Mouse (Mus musculus): ENCODE measurements around the gene Crnkl1.
"Not testable (repeated sequence)": the region's sequence is repeated elsewhere in the genome, so short reads cannot be mapped to it uniquely, and the experiment has no call there.

The Crnkl1 gene

GRCm38 (mm10) chr2:145905884-145906283 is 28.9 kb downstream of the Crnkl1 start:
- DNase-seq, result not testable (repeated sequence)

DNA sequence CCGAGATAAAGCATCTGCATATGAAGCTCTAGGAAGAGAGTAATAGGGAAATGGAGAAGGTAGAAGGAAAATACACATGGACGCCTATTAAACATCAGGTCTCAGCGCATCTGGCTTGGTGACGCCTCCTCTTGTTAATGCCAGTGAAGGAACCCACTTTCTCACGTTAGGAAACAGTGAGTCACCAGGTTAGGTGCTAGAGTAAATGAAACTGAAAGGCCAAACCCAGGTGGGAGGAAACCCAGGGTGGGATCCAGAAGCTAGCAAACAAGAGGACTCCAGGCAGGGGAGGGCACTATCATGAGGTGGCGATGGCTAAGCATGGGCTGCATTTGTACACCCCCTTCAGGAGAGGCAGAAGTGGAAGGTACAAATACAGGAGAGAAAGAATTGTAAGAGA is 29.7 kb downstream of the Crnkl1 start:
- DNase-seq, result no peak

DNA sequence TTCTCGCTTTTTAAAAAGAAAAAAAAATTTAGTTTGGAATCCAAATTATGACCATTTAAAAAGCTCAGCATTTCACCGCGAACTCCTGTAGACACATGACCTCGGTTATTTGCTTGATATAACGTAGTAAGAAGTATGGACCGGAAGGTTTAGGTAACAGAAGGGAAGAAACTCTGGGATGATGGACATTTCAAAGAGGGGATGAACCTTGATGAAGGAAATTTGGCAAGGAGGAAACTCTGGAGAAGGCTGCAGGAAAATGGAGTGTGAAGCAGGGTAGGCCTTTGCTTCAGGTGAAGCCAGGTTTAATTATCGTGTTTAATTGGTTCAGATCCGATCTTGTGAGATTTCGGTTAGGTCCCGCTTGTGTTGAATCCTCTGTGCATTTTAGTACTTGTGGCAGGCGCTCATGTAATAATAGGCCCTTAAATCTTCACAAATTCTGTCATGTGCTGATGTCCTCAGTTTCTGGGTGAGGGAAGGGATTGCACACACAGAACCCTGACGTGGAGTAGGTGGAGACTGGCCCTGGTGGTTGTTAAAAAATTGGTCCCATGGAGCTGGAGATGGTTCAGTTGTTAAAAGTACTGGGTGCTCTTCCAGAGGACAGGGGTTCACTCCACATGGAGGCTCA is 30.7 kb downstream of the Crnkl1 start:
- no peak for DNase-seq

GRCm38 (mm10) chr2:145903061-145903901 is 31.5 kb downstream of the Crnkl1 start:
- peak; percentile 93 for DNase-seq

GRCm38 (mm10) chr2:145901861-145902260 is 33.0 kb downstream of the Crnkl1 start, which contains the start of gene Naa20:
Gene Naa20, plus strand, starts transcription at chr2:145902099.
- DNase-seq, result no peak

- not testable (repeated sequence) for DNase-seq
These were observed 34.5 kb downstream of the Crnkl1 start for GRCm38 (mm10) chr2:145900318-145900717.

DNA sequence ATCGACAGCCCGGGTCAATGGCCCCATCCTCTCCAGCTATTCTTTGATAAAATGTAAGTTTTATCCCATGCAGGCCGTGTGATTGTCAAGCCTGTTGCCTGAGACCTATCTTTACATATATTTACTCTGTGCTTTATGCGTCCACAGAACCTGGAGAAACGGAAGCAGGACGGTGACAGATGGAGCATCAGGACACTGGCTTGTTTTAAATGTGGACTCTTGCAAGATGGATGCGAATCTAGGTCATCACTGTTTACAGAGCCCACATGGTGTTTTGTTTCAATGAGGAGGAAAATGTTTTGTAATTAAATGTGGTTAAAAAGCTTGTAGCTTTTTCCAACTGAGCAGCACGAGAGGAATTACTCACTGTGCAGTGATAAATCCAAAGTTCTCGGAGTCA is 36.7 kb downstream of the Crnkl1 start:
- DNase-seq, result no peak

DNA sequence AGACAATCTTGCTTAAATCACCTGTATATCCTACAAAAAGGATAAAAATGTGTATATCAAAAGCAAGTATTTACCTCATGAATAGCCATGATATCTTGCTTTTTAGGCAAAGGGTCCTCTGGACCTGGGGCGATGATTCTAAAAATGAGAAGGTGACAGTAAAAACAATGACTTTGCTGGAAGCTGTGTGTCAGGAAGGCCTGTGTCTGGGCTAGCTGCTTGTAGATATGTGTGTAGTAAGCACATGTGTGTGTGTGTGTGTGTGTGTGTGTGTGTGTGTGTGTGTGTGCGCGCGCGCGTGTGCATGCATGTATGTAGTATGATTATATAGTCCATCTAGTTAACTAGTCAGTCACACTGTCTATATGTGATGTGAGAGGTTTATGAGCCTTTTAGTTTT is 41.1 kb downstream of the Crnkl1 start:
- no peak for DNase-seq

GRCm38 (mm10) chr2:145890571-145890970 is 44.2 kb downstream of the Crnkl1 start:
- no peak for DNase-seq

DNA sequence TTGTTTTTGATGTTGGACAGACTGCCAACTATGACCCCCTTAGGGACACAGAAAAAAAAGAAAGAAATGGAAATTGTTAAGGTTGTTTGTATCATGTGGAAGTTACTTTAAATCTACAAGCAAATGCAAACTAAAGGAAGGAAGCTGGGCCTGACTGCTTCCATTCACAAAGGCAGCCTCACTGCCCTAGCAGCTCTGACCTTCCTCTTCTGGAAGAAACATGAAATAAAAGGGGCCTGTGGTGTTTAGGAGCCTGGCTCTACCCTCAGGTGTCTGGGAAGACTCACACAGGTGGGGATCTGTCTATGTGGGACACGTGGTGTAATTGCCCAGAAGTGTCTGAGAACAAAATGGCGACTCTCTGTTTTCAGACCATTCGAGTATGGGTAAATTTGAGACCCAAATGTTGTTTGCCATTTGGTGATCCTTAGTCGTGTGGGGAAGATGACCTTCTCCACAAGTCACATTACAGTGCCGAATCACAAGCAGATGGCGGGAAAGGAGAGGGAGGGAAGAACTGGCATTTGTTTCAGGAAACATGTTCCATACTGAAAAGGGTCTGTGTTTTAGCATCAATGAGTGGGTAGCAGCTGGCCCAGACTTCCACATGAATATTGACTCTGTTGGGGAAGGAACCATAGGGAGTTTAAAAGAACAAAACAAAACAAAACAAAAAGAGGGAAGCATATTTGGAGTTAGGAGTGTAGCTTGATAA is 45.9 kb downstream of the Crnkl1 start:
- DNase-seq, result no peak

DNA sequence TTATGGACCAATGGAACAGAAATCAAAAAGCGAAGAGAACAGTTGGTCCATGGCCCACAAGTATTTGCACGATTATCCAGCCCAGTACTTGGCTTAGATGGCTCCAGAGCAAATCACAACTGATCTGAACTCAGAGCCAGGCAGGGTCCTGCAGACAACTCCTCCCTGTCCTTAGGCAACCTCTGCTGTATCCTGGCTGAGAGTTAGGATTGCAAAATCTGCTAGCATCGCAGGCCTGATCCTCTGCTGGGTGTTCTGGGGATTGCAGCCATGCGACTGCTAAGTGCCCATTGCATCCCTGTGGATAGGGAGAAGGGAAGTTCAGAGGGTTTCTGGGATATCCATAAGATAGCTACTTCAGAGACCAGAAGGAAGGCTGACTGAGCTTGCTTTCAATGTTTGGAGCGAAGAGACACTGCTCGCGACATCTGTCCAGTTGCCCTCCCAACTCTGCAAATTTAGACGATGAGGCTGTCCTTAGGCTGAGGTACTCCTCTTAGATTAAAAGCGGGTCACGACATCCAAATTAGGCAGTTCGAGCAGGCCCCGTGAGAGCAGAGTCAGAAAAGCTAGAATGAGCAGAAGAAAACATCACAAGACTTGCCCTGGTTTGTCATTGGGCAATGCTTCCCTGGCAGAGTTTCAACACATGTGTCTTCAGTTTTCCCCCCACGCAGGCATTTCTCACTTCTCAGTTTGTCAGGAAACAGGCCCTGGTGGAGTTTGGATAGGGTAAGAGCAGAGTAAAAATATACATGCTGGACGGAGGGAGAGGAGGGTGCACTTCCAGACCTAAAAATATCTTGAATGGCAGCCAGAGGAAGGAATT is 46.7 kb downstream of the Crnkl1 start:
- DNase-seq, result peak; percentile 79

GRCm38 (mm10) chr2:145884913-145885785 is 49.7 kb downstream of the Crnkl1 start:
- peak; percentile 76 for DNase-seq

GRCm38 (mm10) chr2:145884036-145884912 is 50.5 kb downstream of the Crnkl1 start:
- no peak for DNase-seq

DNA sequence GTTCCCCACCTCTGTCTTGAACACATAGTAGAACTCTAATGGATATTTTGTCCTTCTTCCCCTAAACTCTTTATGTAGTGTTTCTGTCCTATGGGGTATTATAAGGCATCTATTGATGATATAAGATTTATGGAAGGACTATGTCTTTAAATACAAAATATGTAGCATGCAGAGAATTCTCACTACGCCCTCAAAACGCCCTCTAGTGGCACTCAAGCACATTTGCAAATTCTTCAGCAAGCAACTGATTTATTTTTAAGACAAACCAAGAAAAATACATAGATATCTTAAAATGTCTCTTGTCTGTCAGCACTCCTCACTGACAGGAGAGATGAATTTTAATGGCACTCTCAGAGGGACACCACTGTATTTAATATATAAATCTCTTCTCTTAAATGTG is 52.4 kb downstream of the Crnkl1 start:
- DNase-seq, result no peak

DNA sequence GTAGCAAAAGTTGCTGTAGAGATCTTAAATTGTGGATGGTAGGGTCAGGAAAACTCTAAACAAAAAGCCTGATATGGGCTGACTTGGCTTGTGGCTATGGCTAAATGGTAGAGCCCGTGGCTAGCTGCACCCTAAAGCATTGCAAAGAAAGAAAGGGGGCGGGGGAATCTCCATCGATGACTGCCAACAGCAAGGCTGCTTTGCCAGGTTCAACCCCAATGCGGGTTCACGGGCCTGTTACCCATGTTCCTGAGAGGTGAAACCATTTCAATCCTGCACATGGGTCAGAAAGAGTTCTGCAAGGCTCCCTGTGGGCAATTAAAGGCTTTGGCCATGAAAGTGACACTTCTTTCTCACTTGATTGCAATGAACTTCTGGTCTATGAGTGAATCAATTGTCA is 52.9 kb downstream of the Crnkl1 start:
- no peak for DNase-seq

- no peak for DNase-seq
These were observed 53.7 kb downstream of the Crnkl1 start for GRCm38 (mm10) chr2:145880887-145881747.

GRCm38 (mm10) chr2:145877191-145877590 is 57.6 kb downstream of the Crnkl1 start:
- no peak for DNase-seq

DNA sequence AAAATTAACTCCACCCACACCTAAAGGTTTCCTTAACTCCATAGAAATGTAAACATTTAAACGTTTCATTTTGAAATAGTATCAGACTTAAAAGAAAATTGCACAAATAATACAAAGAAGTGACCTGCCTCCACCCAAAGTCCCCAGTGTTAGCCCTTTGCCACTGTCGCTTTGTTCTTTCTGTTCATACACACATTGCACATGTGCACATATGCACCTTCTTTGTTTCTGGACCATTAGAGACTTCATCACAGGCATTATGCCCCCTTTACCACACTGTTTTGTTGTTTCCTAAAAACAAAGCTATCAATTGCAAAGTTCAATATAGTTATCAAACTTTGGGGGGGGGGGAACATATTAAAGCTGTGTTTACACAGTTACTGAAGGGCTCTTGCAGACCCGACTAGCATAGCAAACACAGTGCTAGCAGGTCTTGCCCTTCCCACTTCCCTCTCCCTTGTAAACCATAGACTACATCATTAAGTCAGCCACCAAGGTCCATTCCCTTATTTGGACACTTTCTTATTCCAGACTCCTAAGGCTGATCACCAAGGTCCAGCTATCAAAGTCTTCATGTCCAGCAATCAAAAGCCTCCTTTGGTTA is 59.8 kb downstream of the Crnkl1 start:
- no peak for DNase-seq

GRCm38 (mm10) chr2:145873953-145874352 is 60.9 kb downstream of the Crnkl1 start:
- no peak for DNase-seq
